Mouse (Mus musculus): Measurements from ENCODE around the gene Enah.

DNA sequence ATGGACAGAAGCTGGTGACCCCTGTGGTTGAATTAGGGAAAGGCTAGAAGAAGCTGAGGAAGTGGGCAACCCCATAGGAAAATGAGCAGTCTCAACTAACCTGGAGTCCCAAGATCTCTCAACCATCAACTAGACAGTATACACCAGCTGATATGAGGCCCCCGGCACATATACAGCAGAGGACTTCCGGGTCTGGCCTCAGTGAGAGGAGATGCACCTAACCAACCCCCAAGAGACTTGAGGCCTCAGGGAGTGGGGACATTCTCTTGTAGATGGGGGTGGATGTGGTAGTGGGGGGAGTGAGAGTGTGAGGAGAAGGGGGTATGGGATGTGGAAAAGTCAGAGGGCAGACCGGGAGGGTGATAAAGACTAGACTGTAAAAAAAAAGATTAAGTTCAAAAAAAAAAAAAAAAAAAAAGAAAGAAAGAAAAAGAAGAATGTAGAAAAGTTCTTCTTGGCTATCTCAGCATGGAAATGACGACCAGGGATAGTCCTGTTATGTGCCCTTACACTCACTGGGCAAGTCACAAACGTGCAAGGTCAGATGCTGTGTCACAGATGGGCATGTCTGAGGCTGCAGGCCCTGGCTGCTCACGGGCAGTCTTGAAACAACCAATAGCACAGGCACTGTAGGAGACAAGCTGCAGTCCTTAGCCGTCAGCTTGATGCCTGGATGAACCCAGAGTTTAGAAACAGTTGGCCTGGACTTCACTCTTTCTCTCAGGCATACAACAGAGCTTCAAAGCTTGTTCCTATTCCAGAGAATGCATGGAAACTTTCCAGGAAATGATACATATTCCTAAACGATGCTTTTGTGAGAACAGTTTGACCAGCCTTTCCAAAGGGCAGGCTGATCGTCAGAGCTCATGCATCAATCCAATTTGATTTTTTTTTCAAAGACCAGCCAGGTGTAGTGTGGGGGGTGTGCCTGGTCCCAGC is 47.0 kb upstream of the Enah start:
- TF ChIP-seq CTCF (IDR thresholded peaks at IDR 0.05; ENCODE audit: borderline replicate concordance, extremely low read depth, insufficient read depth, insufficient read length) = no peak
- no peak for TF ChIP-seq POLR2A (IDR thresholded peaks at IDR 0.05; ENCODE audit: borderline replicate concordance, extremely low read depth, insufficient read depth, insufficient read length, poor library complexity, severe bottlenecking)
